Mouse (Mus musculus): ENCODE results near the gene Fbxo9. TPM values are rescaled to one million over a fixed set of nuclear protein-coding genes. Genes with fewer than 3 reads are reported as not detected.

Gene Fbxo9
- polyA plus RNA-seq, 1 experiment from 2014 or later = 43.0 TPM

Other genes with a start within 250 kb of the Fbxo9 start
- gene Elovl5, start 191.7 kb downstream of the Fbxo9 start, polyA plus RNA-seq (2014; fragmentation: Nextera tagmentation; extraction: Ambion mirVana) = 89.5 and 91.6 TPM in 2 replicates
- gene Gcm1, start 57.1 kb downstream of the Fbxo9 start, polyA plus RNA-seq (2014; fragmentation: Nextera tagmentation; extraction: Ambion mirVana) = not detected in 2 replicates
- gene Ick, start 127 bp upstream of the Fbxo9 start, polyA plus RNA-seq (2014; fragmentation: Nextera tagmentation; extraction: Ambion mirVana) = 25.7 TPM in 2 replicates
- 43.1 and 46.6 TPM in 2 replicates for gene Gsta4, start 73.7 kb upstream of the Fbxo9 start, polyA plus RNA-seq (2014; fragmentation: Nextera tagmentation; extraction: Ambion mirVana)
- gene Gsta1, start 121.6 kb upstream of the Fbxo9 start, polyA plus RNA-seq (2014; fragmentation: Nextera tagmentation; extraction: Ambion mirVana) = 1.2 and 3.1 TPM in 2 replicates
- 1.1 and 1.7 TPM in 2 replicates for gene Gm3776, start 148.1 kb upstream of the Fbxo9 start, polyA plus RNA-seq (2014; fragmentation: Nextera tagmentation; extraction: Ambion mirVana)
- not detected in 2 replicates for gene Gm10639, start 180.9 kb upstream of the Fbxo9 start, polyA plus RNA-seq (2014; fragmentation: Nextera tagmentation; extraction: Ambion mirVana)
- not detected in 2 replicates for gene Omt2a, start 205.7 kb upstream of the Fbxo9 start, polyA plus RNA-seq (2014; fragmentation: Nextera tagmentation; extraction: Ambion mirVana)
- gene Omt2b, start 218.5 kb upstream of the Fbxo9 start, polyA plus RNA-seq (2014; fragmentation: Nextera tagmentation; extraction: Ambion mirVana) = not detected in 2 replicates
- 0.74 and 2.9 TPM in 2 replicates for gene Gsta2, start 246.7 kb upstream of the Fbxo9 start, polyA plus RNA-seq (2014; fragmentation: Nextera tagmentation; extraction: Ambion mirVana)